In genomic region chr3:138740843-138741540, GRCm38 (mm10) we compare ENCODE assay signal across 8 mouse cellular contexts. TPM values are rescaled to one million over a fixed set of nuclear protein-coding genes. Genes with fewer than 3 reads are reported as not detected.
DNase-seq lines count a peak whose midpoint lies in the region; ATAC-seq lines count a peak whose summit lies in the region.

No protein-coding gene starts in this region.

- H3K4me1 ChIP-seq in intestine, embryonic 15.5 days (replicated peaks) = peaks cover 15% of the 10 kb centered on the region
- peaks cover 14% of the 10 kb centered on the region for H3K4me1 ChIP-seq in intestine, embryonic 16.5 days (ENCODE audit: control insufficient read depth, insufficient read depth, low read length)
- peaks cover 7% of the 10 kb centered on the region; the same call in 1 of the 2 replicates for H3K4me1 ChIP-seq in brown adipose tissue, adult 24 weeks (ENCODE audit: control insufficient read depth, insufficient read depth, insufficient read length, low read length)
- H3K4me1 ChIP-seq in hindbrain, embryonic 16.5 days (ENCODE audit: control insufficient read depth, insufficient read depth, low read depth, low read length) = peaks cover 28% of the 10 kb centered on the region

- 67% methylated on average over 8 of the region's 8 CpGs for WGBS in intestine, embryonic 15.5 days
- WGBS in intestine, embryonic 16.5 days = 66% methylated on average over 8 of the region's 8 CpGs
- 68% methylated on average over 8 of the region's 8 CpGs for WGBS in hindbrain, embryonic 16.5 days

- H3K27ac ChIP-seq in intestine, embryonic 15.5 days = no peak overlapping the region
- H3K27ac ChIP-seq in intestine, embryonic 16.5 days (ENCODE audit: low read length) = no peak overlapping the region
- H3K27ac ChIP-seq in brown adipose tissue, adult 24 weeks (replicated peaks; ENCODE audit: low read depth, low read length) = no peak overlapping the region
- peak overlapping the region; percentile 93 for H3K27ac ChIP-seq in hindbrain, embryonic 16.5 days (ENCODE audit: low read depth, low read length)

- no peaks in the 10 kb centered on the region for H3K36me3 ChIP-seq in intestine, embryonic 15.5 days
- no peaks in the 10 kb centered on the region for H3K36me3 ChIP-seq in intestine, embryonic 16.5 days (ENCODE audit: control insufficient read depth, insufficient read depth, low read length)
- no peaks in the 10 kb centered on the region for H3K36me3 ChIP-seq in hindbrain, embryonic 16.5 days (ENCODE audit: control insufficient read depth, insufficient read depth, low read length)

- peak; percentile 19 for DNase-seq in naive thymus-derived CD4-positive, alpha-beta T cell, adult 2 months (ENCODE audit: low read depth)
- DNase-seq in adrenal gland, postnatal 36 days = no peak
- DNase-seq in adrenal gland, adult 18-20 months (ENCODE audit: low spot score in 2 of 2) = no peak
- no peak for DNase-seq in frontal cortex, postnatal 36 days (ENCODE audit: low spot score in 2 of 2)

- peaks cover 3% of the 10 kb centered on the region; the same call in 1 of the 2 replicates for H3K27me3 ChIP-seq in intestine, embryonic 15.5 days (replicated peaks)
- H3K27me3 ChIP-seq in intestine, embryonic 16.5 days (replicated peaks; ENCODE audit: control insufficient read depth, insufficient read depth, low read length) = 0 out of 2 replicates have a peak, but pooled peaks cover 3% of the 10 kb centered on the region
- H3K27me3 ChIP-seq in hindbrain, embryonic 16.5 days (replicated peaks; ENCODE audit: control insufficient read depth, insufficient read depth, low read length) = no peaks in the 10 kb centered on the region

- peak overlapping the region; percentile 66; the same call in 1 of the 2 replicates for H3K9ac ChIP-seq in intestine, embryonic 15.5 days
- H3K9ac ChIP-seq in intestine, embryonic 16.5 days (ENCODE audit: low read depth, low read length) = no peak overlapping the region
- peak overlapping the region; percentile 96 for H3K9ac ChIP-seq in hindbrain, embryonic 16.5 days (ENCODE audit: low read depth, low read length)

- ATAC-seq in intestine, embryonic 15.5 days = no peak
- ATAC-seq in intestine, embryonic 16.5 days = no peak
- ATAC-seq in hindbrain, embryonic 16.5 days = no peak

- no peaks in the 10 kb centered on the region for H3K9me3 ChIP-seq in intestine, embryonic 15.5 days
- no peaks in the 10 kb centered on the region for H3K9me3 ChIP-seq in intestine, embryonic 16.5 days (ENCODE audit: control insufficient read depth, low read length)
- no peaks in the 10 kb centered on the region for H3K9me3 ChIP-seq in hindbrain, embryonic 16.5 days (ENCODE audit: control insufficient read depth, low read length)

- peak overlapping the region; percentile 95 for H3K4me2 ChIP-seq in intestine, embryonic 15.5 days (replicated peaks)
- H3K4me2 ChIP-seq in intestine, embryonic 16.5 days (ENCODE audit: low read depth, low read length) = no peak overlapping the region; the same call in 1 of the 2 replicates
- H3K4me2 ChIP-seq in hindbrain, embryonic 16.5 days (ENCODE audit: low read length) = peak overlapping the region; percentile 86

- no peak overlapping the region for H3K4me3 ChIP-seq in intestine, embryonic 15.5 days (replicated peaks)
- no peak overlapping the region for H3K4me3 ChIP-seq in intestine, embryonic 16.5 days (ENCODE audit: low read length)
- peak overlapping the region; percentile 64 for H3K4me3 ChIP-seq in brown adipose tissue, adult 24 weeks (ENCODE audit: insufficient read depth, low read depth, low read length)
- peak overlapping the region; percentile 92 for H3K4me3 ChIP-seq in hindbrain, embryonic 16.5 days (ENCODE audit: low read length)

RNA-seq across cellular contexts. Expression of gene Tspan5, which starts 1.0 kb away (rescaled TPM):
- polyA plus RNA-seq in intestine, embryonic 15.5 days (2015; fragmentation: Nextera tagmentation; extraction: Ambion mirVana) = 17.8 and 18.4 TPM in 2 replicates
- 11.5 and 12.4 TPM in 2 replicates for polyA plus RNA-seq in intestine, embryonic 16.5 days (2015; fragmentation: Nextera tagmentation; extraction: Ambion mirVana)
- polyA plus RNA-seq in brown adipose tissue, adult 24 weeks (2012; ENCODE audit: insufficient read depth, insufficient read length, missing spikeins) = 6.7 and 9.6 TPM in 2 replicates
- polyA plus RNA-seq in hindbrain, embryonic 16.5 days (2015; fragmentation: Nextera tagmentation; extraction: Ambion mirVana) = 86.9 and 93.7 TPM in 2 replicates
- 10 to 100 TPM; 54.6 to 82.7 TPM for total RNA-seq in adrenal gland, postnatal 36 days (2021)
- 10 to 100 TPM; 58.5 to 61.8 TPM for total RNA-seq in adrenal gland, adult 18-20 months (2021)

Comparison
In these comparisons a context has a peak if more than half of its experiments do, and no peak if none do; other contexts are left out.
1. H3K4me3 ChIP-seq: peak in brown adipose tissue, adult 24 weeks (single experiment) and hindbrain, embryonic 16.5 days (single experiment); none in intestine, embryonic 15.5 days (single experiment) and intestine, embryonic 16.5 days (single experiment).